Mouse (Mus musculus) liver, embryonic 11.5 days (tissue): ENCODE measurements around the gene Rad50. TPM values are rescaled to one million over a fixed set of nuclear protein-coding genes. Genes with fewer than 3 reads are reported as not detected.

Source experiments
- ATAC-seq: fragments of 200-750 bp; cut with Nextera tagmentation; replicated peaks from 2 replicates; pipeline ENCODE4 v1.8.0; 2017; ENCODE audit warnings: moderate number of reproducible peaks, mild to moderate bottlenecking, moderate TSS enrichment, moderate library complexity; ENCODE audit not compliant: low FRiP score
- DNase-seq: peaks from one replicate; pipeline ENCODE4 v3.0.0-alpha.2; 2017; ENCODE audit warnings: low spot score
- H3K27ac ChIP-seq: fragments of 300-500 bp; sonication (generic); 2 replicates; pipeline ENCODE4 v1.5.1; 2014; ENCODE audit warnings: mild to moderate bottlenecking, low read depth, low read length, control low read depth
- H3K27me3 ChIP-seq: fragments of 300-500 bp; sonication (generic); replicated peaks from 2 replicates; pipeline ENCODE4 v1.6.1; 2014; ENCODE audit warnings: low read length, mixed read lengths; ENCODE audit not compliant: control insufficient read depth, insufficient read depth
- H3K36me3 ChIP-seq: fragments of 300-500 bp; sonication (generic); 2 replicates; pipeline ENCODE4 v1.6.1; 2014; ENCODE audit warnings: mild to moderate bottlenecking, low read length, moderate library complexity, mixed read lengths; ENCODE audit not compliant: control insufficient read depth, insufficient read depth
- H3K4me1 ChIP-seq: fragments of 300-500 bp; sonication (generic); replicated peaks from 2 replicates; pipeline ENCODE4 v1.6.1; 2014; ENCODE audit warnings: low read length, mixed read lengths; ENCODE audit not compliant: control insufficient read depth, insufficient read depth
- H3K4me2 ChIP-seq: fragments of 300-500 bp; sonication (generic); 2 replicates; pipeline ENCODE4 v1.6.1; 2014; ENCODE audit warnings: mild to moderate bottlenecking, control low read depth, moderate library complexity
- H3K4me3 ChIP-seq: fragments of 300-500 bp; sonication (generic); 2 replicates; pipeline ENCODE4 v1.5.1; 2014; ENCODE audit warnings: low read depth, low read length, control low read depth
- H3K9ac ChIP-seq: fragments of 300-500 bp; sonication (generic); 2 replicates; pipeline ENCODE4 v1.6.1; 2014; ENCODE audit warnings: low read depth, low read length, control low read depth
- H3K9me3 ChIP-seq: fragments of 300-500 bp; sonication (generic); 2 replicates; pipeline ENCODE4 v1.6.1; 2016; ENCODE audit warnings: low read length, inconsistent platforms, mixed read lengths; ENCODE audit not compliant: control insufficient read depth
- WGBS: fragments of 180-500 bp; shearing (Covaris S2); extraction: QIAGEN DNeasy Blood & Tissue Kit; methylation state at CpG from one replicate; pipeline ENCODE4 v1.1.7; 2014; 5-methylcytosine and 5-hydroxymethylcytosine counted together
- polyA plus RNA-seq: library from polyadenylated mRNA; unstranded; fragments of >200 nt; fragmentation: Nextera tagmentation; extraction: Ambion mirVana; gene quantifications from 2 replicates; pipeline ENCODE4 v1.2.1, GENCODE M21; 2014

The Rad50 gene
- 36.4 and 37.5 TPM in 2 replicates for polyA plus RNA-seq

GRCm38 (mm10) chr11:53706934-53707717 is at the start of gene Rad50:
Gene Rad50 (minus strand): TSS chr11:53707319.
- H3K4me3 ChIP-seq, result peak within 1 kb of the TSS; percentile 87
- ATAC-seq (peak; percentile 93), DNase-seq (peak; percentile 89)
- H3K9ac ChIP-seq, result peak within 1 kb of the TSS; percentile 80
- H3K9me3 ChIP-seq, result no peaks in the 10 kb centered on the region
- H3K27ac ChIP-seq, result peak within 1 kb of the TSS; percentile 76
- peak within 1 kb of the TSS; percentile 76 for H3K4me2 ChIP-seq
- peaks cover 2% of the 10 kb centered on the region; the same call in 1 of the 2 replicates for H3K36me3 ChIP-seq
- no peaks in the 10 kb centered on the region for H3K27me3 ChIP-seq
- WGBS, result 3% methylated on average over 55 of the region's 55 CpGs
- no peaks in the 10 kb centered on the region; the same call in 1 of the 2 replicates for H3K4me1 ChIP-seq

DNA sequence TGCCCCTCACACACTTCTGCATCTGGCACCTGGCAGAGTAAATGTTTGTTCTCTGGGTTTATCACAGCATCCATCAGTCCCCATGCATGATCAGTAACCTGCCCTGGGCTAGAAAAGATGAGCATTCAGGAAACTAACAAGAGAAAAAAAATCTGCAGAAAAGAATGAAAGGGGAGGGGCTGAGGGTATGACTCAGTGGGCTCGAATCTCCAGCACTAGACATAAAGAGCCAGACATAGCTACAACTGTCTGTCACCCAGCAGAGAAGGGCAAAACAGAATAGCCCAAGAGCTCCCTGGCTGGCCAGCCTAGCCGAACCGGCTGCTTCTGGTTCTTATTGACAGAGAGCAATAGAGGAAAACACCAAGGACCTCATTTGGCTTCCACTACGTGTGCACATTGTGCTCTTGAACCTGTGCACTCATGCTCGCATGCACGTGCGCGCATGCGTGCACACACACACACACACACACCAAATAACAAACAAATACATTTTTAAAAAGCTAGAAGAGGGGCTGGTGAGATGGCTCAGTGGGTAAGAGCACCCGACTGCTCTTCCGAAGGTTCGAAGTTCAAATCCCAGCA is 48.0 kb upstream of the Rad50 start:
- H3K4me3 ChIP-seq, result no peak overlapping the region
- no peaks in the 10 kb centered on the region; the same call in 1 of the 2 replicates for H3K4me1 ChIP-seq
- 79% methylated on average over 12 of the region's 12 CpGs for WGBS
- H3K4me2 ChIP-seq, result no peak overlapping the region
- no peaks in the 10 kb centered on the region for H3K36me3 ChIP-seq
- H3K27ac ChIP-seq, result no peak overlapping the region
- H3K9ac ChIP-seq, result no peak overlapping the region
- DNase-seq (no peak), ATAC-seq (no peak)
- 0 out of 2 replicates have a peak, but pooled peaks cover 2% of the 10 kb centered on the region for H3K27me3 ChIP-seq
- H3K9me3 ChIP-seq, result no peaks in the 10 kb centered on the region

DNA sequence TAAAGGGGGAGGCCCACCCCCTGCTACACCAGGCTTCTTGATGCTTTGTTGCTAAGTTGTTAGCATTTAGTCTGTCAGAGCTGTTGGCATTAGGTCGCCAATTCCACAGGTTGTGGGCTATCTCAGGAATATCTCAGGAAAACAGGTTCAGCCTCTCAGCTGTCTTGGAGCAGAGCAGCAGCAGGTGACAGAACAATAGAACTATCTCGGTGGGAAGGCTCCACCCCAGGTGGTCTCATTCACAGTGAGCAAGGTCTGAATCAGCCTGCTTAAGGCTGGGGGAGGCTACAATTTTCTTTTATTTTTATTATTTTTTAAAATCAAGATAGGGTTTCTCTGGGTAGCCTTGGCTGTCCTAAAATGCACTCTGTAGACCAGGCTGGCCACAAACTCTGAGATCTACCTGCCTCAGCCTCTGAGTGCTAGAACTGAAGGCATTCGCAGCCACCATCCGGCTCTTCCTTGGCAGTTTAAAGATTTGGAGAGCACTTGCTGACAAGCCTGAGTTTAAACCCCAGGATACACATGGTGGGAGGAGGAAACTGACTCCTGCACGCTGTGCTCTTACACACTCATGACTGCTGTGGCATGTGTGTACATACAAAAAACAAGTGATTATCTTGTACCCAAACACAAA is 42.7 kb upstream of the Rad50 start:
- H3K9ac ChIP-seq, result no peak overlapping the region
- H3K27ac ChIP-seq, result no peak overlapping the region
- H3K36me3 ChIP-seq, result no peaks in the 10 kb centered on the region
- no peaks in the 10 kb centered on the region for H3K27me3 ChIP-seq
- H3K4me2 ChIP-seq, result no peak overlapping the region
- 61% methylated on average over 5 of the region's 5 CpGs for WGBS
- no peak overlapping the region for H3K4me3 ChIP-seq
- no peaks in the 10 kb centered on the region for H3K9me3 ChIP-seq
- no peaks in the 10 kb centered on the region for H3K4me1 ChIP-seq
- no peak for DNase-seq
- no peak for ATAC-seq

- no peaks in the 10 kb centered on the region for H3K27me3 ChIP-seq
- no peak overlapping the region for H3K4me3 ChIP-seq
- no peaks in the 10 kb centered on the region for H3K36me3 ChIP-seq
- WGBS, result 70% methylated on average over 4 of the region's 4 CpGs
- no peak overlapping the region for H3K9ac ChIP-seq
- DNase-seq, result no peak
- no peaks in the 10 kb centered on the region for H3K9me3 ChIP-seq
- H3K4me1 ChIP-seq, result no peaks in the 10 kb centered on the region
- no peak overlapping the region for H3K27ac ChIP-seq
- ATAC-seq, result no peak
- no peak overlapping the region for H3K4me2 ChIP-seq
Observed at GRCm38 (mm10) chr11:53749306-53749705, 42.2 kb upstream of the Rad50 start.

GRCm38 (mm10) chr11:53748614-53749013 is 41.5 kb upstream of the Rad50 start:
- H3K4me3 ChIP-seq, result no peak overlapping the region
- no peak overlapping the region for H3K4me2 ChIP-seq
- WGBS, result 61% methylated on average over 6 of the region's 6 CpGs
- ATAC-seq, result no peak
- H3K9ac ChIP-seq, result no peak overlapping the region
- H3K27ac ChIP-seq, result no peak overlapping the region
- DNase-seq, result no peak
- H3K9me3 ChIP-seq, result no peaks in the 10 kb centered on the region
- H3K4me1 ChIP-seq, result no peaks in the 10 kb centered on the region
- no peaks in the 10 kb centered on the region for H3K27me3 ChIP-seq
- no peaks in the 10 kb centered on the region for H3K36me3 ChIP-seq

DNA sequence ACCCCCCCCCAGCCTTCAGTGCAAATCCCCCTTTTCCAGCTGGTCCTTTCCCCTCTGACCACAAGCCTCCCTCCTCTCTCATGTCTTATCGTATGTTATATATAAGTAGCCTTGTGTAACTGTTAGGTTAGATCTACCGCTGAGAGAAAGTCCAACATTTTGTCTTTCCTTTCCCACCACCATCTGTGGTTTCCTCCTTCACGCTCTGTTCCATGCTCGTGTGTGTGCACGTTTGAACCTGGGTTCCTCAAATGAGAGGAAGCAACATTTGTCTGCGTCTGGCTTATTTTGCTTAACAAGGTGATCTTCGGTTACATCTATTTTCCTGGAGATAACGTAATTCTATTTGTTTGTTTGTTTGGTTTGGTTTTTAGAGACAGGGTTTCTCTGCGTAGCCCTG is 40.9 kb upstream of the Rad50 start:
- no peaks in the 10 kb centered on the region for H3K27me3 ChIP-seq
- no peak overlapping the region for H3K9ac ChIP-seq
- ATAC-seq, result no peak
- H3K4me1 ChIP-seq, result no peaks in the 10 kb centered on the region
- 55% methylated on average over 9 of the region's 9 CpGs for WGBS
- no peak overlapping the region for H3K4me3 ChIP-seq
- no peak for DNase-seq
- no peak overlapping the region for H3K27ac ChIP-seq
- H3K4me2 ChIP-seq, result no peak overlapping the region
- H3K9me3 ChIP-seq, result no peaks in the 10 kb centered on the region
- no peaks in the 10 kb centered on the region for H3K36me3 ChIP-seq

GRCm38 (mm10) chr11:53745260-53745659 is 38.1 kb upstream of the Rad50 start:
- H3K4me3 ChIP-seq, result no peak overlapping the region

DNA sequence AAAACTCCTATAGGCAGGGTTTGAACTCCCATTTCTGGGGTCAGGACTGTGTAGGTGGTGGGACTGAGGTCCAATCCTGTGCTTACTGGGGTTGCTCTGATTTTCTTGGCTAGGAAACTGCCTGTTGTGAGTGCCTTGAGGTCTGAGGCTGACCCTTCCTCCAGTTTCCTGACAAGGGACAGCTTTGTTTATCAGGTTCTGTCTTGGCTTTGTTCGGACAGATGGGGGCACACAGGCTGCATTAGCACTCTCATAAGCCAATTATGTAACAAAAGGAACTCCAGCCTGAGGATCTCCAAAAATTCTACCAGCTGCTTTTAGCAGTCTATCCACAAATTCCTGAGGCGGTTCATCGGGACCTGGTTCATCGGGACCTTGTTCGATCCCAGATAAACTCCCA is 35.2 kb upstream of the Rad50 start:
- ATAC-seq (no peak), DNase-seq (no peak)
- 39% methylated on average over 5 of the region's 5 CpGs for WGBS

More at GRCm38 (mm10) chr11:53745260-53745659, 38.1 kb upstream of the Rad50 start:
- no peak overlapping the region for H3K9ac ChIP-seq
- H3K27me3 ChIP-seq, result no peaks in the 10 kb centered on the region
- DNase-seq (no peak), ATAC-seq (no peak)
- H3K9me3 ChIP-seq, result no peaks in the 10 kb centered on the region
- no peak overlapping the region for H3K4me2 ChIP-seq
- 72% methylated on average over 2 of the region's 2 CpGs for WGBS
- no peak overlapping the region for H3K27ac ChIP-seq
- H3K36me3 ChIP-seq, result no peaks in the 10 kb centered on the region
- no peaks in the 10 kb centered on the region for H3K4me1 ChIP-seq

More for the DNA sequence above, 35.2 kb upstream of the Rad50 start:
- Histone ChIP-seq H3K27me3 (no peaks in the 10 kb centered on the region), H3K4me3 (no peak overlapping the region), H3K9me3 (no peaks in the 10 kb centered on the region), H3K4me1 (no peaks in the 10 kb centered on the region), H3K4me2 (no peak overlapping the region), H3K27ac (no peak overlapping the region), H3K9ac (peak overlapping the region; percentile 20; the same call in 1 of the 2 replicates), H3K36me3 (no peaks in the 10 kb centered on the region)
